Mouse (Mus musculus) mesoderm, embryonic 11.5 days (tissue): ENCODE data around the gene Dlgap1.

Experiments
- DNase-seq: peaks from one replicate; pipeline ENCODE4 v3.0.0-alpha.2; 2012; ENCODE audit warnings: low read depth, low spot score

The Dlgap1 gene

DNA sequence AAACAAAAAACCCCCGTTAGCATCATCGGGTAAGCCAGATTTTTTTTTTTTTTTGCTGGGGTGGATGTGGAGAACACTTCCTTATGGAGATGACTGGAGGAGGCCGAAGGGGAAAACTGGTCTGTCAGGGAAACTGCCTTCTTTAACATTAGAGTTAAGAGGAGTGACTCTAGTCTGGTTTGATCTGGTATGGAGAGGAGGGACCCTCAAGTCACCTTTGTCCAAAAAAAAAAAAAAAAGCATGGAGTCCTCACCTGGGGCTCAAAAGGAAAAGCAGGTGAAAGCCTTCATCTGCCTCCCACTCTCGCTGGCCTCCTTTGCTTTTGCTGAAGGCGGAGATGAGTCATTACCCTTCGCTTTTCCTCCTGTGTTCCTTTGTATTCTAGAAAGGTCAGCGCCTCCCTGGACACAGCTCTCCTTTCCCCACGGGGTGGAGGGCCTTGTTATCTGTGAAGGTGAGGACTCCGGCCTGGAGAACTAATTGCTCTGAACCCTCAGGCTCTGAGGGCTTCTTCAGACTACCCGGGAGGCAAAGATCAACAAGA is 896.3 kb downstream of the Dlgap1 start:
- DNase-seq = no peak

DNA sequence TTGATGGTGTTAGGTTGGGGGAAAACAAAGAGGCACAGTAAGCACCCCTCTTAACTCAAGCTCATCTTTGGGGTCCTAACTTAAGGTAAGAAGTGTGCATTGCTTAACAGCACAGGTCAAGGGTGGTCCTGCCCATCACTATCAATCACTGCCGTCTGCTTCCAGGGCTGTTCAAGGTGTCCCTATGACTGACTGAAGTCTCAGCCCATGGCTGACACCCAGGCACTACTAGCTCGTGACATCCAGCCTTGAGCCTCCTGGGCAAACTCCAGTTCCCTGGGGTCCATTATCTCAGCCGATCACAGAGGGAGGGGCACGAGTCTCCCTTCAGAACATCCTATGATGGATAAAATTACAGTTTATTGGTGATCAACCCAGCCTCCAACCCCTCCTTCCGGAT is 897.2 kb downstream of the Dlgap1 start:
- DNase-seq = no peak

DNA sequence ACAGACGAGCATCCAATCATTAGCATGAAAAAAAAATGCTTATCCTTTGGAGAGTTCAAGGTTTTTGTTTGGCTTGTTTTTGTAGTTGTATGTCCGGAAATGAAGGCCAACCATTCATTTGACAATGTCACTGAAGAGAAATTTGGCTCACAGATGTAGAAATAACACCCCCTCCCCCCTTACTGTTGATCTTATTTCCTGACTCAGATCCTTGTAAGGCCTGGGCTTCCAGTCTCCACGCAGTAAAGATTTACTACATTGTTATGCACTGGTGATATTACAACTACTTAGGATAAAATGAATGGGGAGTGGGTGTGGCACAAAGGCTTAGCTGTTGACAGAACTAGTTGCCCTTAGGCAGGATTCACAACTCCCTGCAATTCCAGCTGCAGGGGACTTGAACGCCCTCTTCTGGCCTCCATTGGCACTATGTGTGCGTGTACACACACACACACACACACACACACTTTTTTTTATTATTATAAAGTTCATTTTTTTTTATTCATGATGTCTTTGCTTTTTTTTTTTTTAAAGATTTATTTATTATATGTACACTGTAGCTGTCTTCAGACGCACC is 897.8 kb downstream of the Dlgap1 start:
- DNase-seq = no peak

DNA sequence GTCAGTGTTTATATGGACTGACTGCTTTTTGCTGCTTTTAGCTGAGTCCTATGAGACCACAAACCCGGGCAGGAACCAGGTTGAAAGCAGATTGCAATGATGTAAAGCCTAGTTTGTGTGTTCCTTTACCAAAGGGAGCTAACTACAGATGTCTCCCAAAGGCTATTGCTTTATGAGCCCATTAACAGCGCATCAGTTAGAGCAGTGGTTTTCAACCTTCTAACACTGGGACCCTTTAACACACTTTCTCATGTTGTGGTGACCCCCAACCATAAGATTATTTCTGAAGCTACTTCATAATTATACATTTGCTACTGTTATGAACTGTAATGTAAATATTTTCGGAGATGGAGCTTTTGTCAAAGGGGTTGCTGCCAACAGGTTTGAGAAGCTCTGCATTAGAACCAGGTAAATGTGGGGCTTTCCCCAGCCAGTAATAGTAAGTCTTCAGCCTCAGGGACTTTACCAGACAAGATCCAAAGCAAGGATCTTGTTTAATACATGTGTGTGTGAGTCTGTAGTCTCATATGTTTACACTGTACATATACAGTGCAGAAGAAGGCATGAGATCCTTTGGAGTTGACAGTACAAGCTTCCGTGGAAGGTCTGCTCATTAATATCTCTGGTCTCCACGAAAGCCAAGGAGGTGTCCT is 899.8 kb downstream of the Dlgap1 start:
- no peak for DNase-seq

DNA sequence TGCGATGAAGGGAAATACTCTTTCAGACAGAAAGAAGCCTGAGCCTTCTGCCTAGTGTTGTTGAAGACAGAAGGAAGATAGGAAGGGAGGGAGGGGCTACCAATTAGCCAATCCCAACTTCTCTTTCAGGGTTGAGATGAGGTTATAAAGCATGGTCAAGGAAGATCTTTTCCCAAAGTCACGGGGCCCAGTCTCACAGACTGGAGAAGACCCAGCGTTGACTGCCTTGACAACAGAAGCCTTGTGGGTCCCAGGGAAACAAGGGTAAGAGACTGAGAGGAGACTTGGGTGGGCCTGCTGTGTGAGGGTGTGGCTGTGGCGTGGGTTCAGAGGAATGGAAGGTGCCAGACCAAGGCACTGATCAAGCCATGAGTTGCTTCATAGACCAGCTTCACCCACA is 901.7 kb downstream of the Dlgap1 start:
- DNase-seq = no peak
